Mouse (Mus musculus) frontal cortex, adult 2 months (tissue): ENCODE data around the gene Zbtb22. TPM values are rescaled to one million over a fixed set of nuclear protein-coding genes. Genes with fewer than 3 reads are reported as not detected.
A peak's percentile ranks its signal among the peaks of the same experiment; 100 is the strongest.
"Not testable (repeated sequence)": the region's sequence is repeated elsewhere in the genome, so short reads cannot be mapped to it uniquely, and the experiment has no call there.

Experiments used
- DNase-seq, 2 experiments: peaks; one replicate each; pipeline ENCODE4 v3.0.0; 2022; ENCODE audit warnings: low spot score in 1 of 2; ENCODE audit errors: extremely low spot score in 1 of 2
- polyA plus RNA-seq: library from polyadenylated mRNA; depleted of rRNA; stranded (reverse); fragments of >200 nt; gene quantifications from 2 replicates; pipeline ENCODE4 v1.2.3, GENCODE M21; 2012

The Zbtb22 gene
- polyA plus RNA-seq, 1 experiment = 29.9 TPM

- DNase-seq = no peak
These were observed 25.3 kb downstream of the Zbtb22 start for GRCm38 (mm10) chr17:33940981-33941380.

- DNase-seq = no peak
These were observed 25.7 kb downstream of the Zbtb22 start for GRCm38 (mm10) chr17:33941381-33941780.

GRCm38 (mm10) chr17:33943454-33943853 lies 27.8 kb downstream of the Zbtb22 start:
- no peak for DNase-seq

- peak in 1 of 2 experiments; percentile 31 for DNase-seq
These were observed 31.9 kb downstream of the Zbtb22 start for GRCm38 (mm10) chr17:33947430-33948089.

- no peak for DNase-seq
These were observed 32.6 kb downstream of the Zbtb22 start for GRCm38 (mm10) chr17:33948090-33948904.

- no peak for DNase-seq
These were observed 33.3 kb downstream of the Zbtb22 start for GRCm38 (mm10) chr17:33948905-33949537.

- DNase-seq = no peak
These were observed 34.5 kb downstream of the Zbtb22 start for GRCm38 (mm10) chr17:33950131-33950625.

GRCm38 (mm10) chr17:33951021-33951946 lies 35.6 kb downstream of the Zbtb22 start, which contains the start of gene B3galt4:
B3galt4 (minus strand) TSS chr17:33951488.
- DNase-seq = peak in 1 of 2 experiments; percentile 82

- DNase-seq = not testable (repeated sequence)
These were observed 36.3 kb downstream of the Zbtb22 start for GRCm38 (mm10) chr17:33952015-33952414.

- DNase-seq = no peak
These were observed 37.2 kb downstream of the Zbtb22 start for GRCm38 (mm10) chr17:33952879-33953278.

- DNase-seq = no peak
These were observed 37.6 kb downstream of the Zbtb22 start for GRCm38 (mm10) chr17:33953310-33953709.

- DNase-seq = no peak
These were observed 38.4 kb downstream of the Zbtb22 start for GRCm38 (mm10) chr17:33953961-33954565.

- DNase-seq = peak in 1 of 2 experiments; percentile 37
These were observed 39.2 kb downstream of the Zbtb22 start for GRCm38 (mm10) chr17:33954646-33955554.

GRCm38 (mm10) chr17:33955555-33956214 lies 40.0 kb downstream of the Zbtb22 start, which contains the start of the genes Vps52 and Rps18:
Vps52 (plus strand) TSS chr17:33955812.
Rps18 (minus strand) TSS chr17:33956001.
- peak; percentile 94 to 99 for DNase-seq

- DNase-seq = no peak
These were observed 40.6 kb downstream of the Zbtb22 start for GRCm38 (mm10) chr17:33956336-33956735.

- no peak for DNase-seq
These were observed 41.8 kb downstream of the Zbtb22 start for GRCm38 (mm10) chr17:33957493-33957892.

- no peak for DNase-seq
These were observed 42.7 kb downstream of the Zbtb22 start for GRCm38 (mm10) chr17:33958451-33958850.

GRCm38 (mm10) chr17:33959135-33959534 lies 43.4 kb downstream of the Zbtb22 start:
- DNase-seq = no peak
